Mouse (Mus musculus) heart, adult 2 months (tissue): ENCODE measurements around the gene Cd70.
"Not testable (repeated sequence)": the region's sequence is repeated elsewhere in the genome, so short reads cannot be mapped to it uniquely, and the experiment has no call there.

Experiments
- CTCF ChIP-seq: fragments of 200-600 bp; IDR thresholded peaks from 2 replicates; pipeline ENCODE4 v1.8.1; 2022; ENCODE audit warnings: antibody characterized with exemption, mild to moderate bottlenecking, moderate library complexity
- POLR2A ChIP-seq: fragments of 200-500 bp; IDR thresholded peaks from 2 replicates; pipeline ENCODE4 v1.6.1; 2011; ENCODE audit warnings: mild to moderate bottlenecking, low read depth, low read length, control low read depth; ENCODE audit not compliant: insufficient read depth

DNA sequence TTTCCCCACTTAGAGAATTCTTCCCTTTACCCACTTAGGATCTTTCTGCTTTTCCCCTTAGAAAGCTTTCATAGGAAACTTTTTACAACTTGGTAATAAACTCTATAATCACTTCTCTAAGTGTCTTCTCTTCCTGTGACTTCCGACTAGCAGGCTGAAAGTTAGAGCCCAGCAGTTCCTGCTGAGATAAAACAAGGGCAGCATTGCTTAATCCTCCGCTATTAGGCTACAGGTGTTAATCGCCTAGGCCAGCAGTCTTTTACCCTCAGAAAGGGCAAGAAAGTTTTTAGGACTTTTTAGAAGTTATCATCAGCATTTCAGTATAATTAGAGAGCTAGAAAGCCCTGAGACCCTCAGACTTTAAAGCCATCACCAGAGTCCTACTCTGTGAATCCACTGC lies 15.6 kb downstream of the Cd70 start:
- not testable (repeated sequence) for TF ChIP-seq CTCF, POLR2A
